Mouse (Mus musculus): ENCODE measurements at regions not wholly inside any gene's neighbourhood (a gene's known extent, or its start where the extent isn't known, plus 50 kb on each side); places are given as distances from the start of the nearest gene placed in this dataset.
A peak's percentile ranks its signal among the peaks of the same experiment; 100 is the strongest.

DNA sequence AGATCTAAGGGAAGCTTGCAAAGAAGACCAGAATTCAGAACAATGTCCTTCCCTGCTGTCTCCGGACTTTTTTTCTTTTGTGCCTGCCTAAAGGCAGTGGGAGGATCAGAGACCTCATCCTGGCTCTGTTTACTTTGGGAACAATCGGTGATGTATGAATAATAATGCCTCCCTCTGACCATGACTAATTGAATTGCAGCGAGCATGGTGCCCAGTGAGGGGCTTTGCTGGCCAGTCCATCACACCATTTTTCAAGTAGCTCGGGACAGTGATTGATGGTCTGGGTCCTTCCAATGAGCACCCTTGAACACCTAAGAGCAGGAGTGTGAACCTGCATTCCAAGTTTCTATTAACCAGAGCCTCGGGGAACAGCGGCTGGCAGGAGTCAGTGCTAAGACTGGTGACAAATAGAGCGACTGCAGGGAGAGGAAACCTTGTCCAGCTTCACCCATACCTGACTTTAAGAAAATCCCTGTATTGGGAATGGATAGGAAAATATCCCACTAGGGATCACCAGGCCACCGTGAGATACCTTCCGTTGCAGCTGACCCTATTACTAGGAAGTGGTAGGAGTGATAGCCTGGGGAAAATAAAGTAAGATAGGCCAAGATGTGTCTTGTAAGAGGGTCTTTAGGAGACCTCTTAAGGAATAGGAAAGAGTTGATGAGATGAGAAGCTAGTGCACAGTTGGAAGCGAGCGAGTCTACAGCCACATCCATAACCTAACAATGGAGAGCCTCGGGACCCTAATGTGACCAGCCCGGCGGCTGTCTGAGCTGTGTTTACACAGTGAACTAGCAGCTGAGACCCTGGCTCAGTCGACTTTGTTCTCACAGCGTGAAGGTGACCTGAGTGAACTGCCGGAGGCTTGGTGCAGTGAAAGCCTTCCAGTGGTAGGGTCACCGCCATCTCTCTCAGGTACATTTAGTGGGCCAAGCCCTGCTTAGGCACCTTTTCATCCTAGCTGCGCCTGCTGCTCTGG, 140.7 kb downstream of the Foxa2 start:
- no peaks in the 10 kb centered on the region for H3K9me3 ChIP-seq (replicated peaks)
- H3K4me1 ChIP-seq: no peaks in the 10 kb centered on the region
- ATAC-seq: 0 out of 2 replicates have a peak, but pooled peaks have one; percentile 30
- H3K36me3 ChIP-seq: no peaks in the 10 kb centered on the region
- 43% methylated on average over 19 of the region's 19 CpGs for WGBS (ENCODE audit: insufficient replicate concordance)
- H3K9ac ChIP-seq: no peak overlapping the region
- H3K4me3 ChIP-seq: no peak overlapping the region
- H3K27me3 ChIP-seq (replicated peaks): no peaks in the 10 kb centered on the region
- no peak overlapping the region for H3K27ac ChIP-seq
- no peak overlapping the region for H3K4me2 ChIP-seq

DNA sequence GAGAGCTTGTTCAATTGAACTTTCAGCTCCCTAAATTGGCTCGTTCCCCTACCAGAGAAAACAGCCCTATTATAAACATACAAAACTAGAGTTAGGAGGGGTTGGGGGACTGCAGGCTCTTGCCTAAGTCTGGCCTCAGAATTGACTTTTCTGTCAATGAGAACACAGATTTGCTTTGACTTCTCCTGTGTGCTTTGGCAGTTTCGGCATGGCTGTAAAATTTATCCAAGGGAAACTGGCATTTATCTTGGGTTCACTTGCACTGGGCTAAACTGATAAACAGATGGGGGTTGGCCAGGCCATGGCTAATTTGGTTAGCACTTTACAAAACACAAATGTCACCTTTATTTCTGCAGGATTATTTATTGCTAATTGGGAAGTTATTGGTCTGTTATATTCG, 141.7 kb downstream of the Foxa2 start:
- no peak for ATAC-seq

DNA sequence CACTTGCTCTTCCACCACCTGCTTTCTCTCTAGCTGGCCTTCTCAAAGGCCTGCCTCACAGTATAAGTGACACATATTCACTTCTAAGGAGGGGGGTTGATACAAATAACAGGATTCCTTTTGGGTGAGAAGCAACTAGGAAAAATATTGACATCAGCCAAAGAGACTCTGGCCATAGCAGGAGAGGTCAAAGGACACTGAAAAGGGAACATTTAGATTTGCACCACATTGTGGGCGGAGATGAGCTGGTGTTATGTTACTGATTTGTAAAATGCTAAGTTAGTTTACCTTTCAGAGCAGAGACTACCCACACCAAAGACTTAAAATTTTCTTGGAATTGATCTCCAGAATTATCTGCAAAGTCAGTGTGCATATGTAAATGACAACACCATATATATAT, 147.5 kb downstream of the Foxa2 start:
- Histone ChIP-seq H3K27me3 (replicated peaks) (no peaks in the 10 kb centered on the region), H3K27ac (no peak overlapping the region), H3K9ac (no peak overlapping the region), H3K36me3 (no peaks in the 10 kb centered on the region), H3K4me3 (no peak overlapping the region), H3K4me2 (no peak overlapping the region), H3K4me1 (no peaks in the 10 kb centered on the region), H3K9me3 (replicated peaks) (no peaks in the 10 kb centered on the region)
- no peak for ATAC-seq
- WGBS (ENCODE audit: insufficient replicate concordance): 42% methylated on average over 1 of the region's 1 CpGs

More for the DNA sequence above, 141.7 kb downstream of the Foxa2 start:
- no peaks in the 10 kb centered on the region for H3K36me3 ChIP-seq
- no peak overlapping the region for H3K9ac ChIP-seq
- WGBS (ENCODE audit: insufficient replicate concordance): 44% methylated on average over 3 of the region's 3 CpGs
- H3K4me1 ChIP-seq: no peaks in the 10 kb centered on the region
- no peaks in the 10 kb centered on the region for H3K9me3 ChIP-seq (replicated peaks)
- no peak overlapping the region for H3K27ac ChIP-seq
- H3K27me3 ChIP-seq (replicated peaks): no peaks in the 10 kb centered on the region
- H3K4me3 ChIP-seq: no peak overlapping the region
- H3K4me2 ChIP-seq: no peak overlapping the region

DNA sequence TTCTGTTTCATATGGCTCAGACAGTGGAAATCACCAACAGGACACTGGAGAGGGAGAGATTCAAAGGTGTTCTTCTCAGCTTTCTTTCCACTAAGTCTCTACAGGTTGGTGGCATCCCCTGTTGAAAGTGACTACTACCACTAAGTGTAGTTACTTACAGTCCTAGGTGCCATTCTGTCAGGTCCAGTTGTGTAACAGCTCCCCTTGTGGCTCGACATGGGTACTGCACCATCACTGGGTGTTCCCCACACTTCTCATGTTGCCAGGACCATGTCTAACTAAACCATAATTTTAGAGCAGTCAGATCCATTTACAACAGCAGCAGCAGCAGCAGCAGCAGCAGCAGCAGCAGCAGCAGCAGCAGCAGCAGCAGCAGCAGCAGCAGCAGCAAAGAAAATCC, 151.1 kb downstream of the Foxa2 start:
- Histone ChIP-seq H3K36me3 (no peaks in the 10 kb centered on the region), H3K4me3 (no peak overlapping the region), H3K9ac (no peak overlapping the region), H3K27me3 (replicated peaks) (no peaks in the 10 kb centered on the region), H3K4me1 (no peaks in the 10 kb centered on the region), H3K27ac (no peak overlapping the region), H3K9me3 (replicated peaks) (no peaks in the 10 kb centered on the region), H3K4me2 (no peak overlapping the region)
- ATAC-seq: peak; percentile 40; the same call in 1 of the 2 replicates
- 0% methylated on average over 1 of the region's 1 CpGs for WGBS (ENCODE audit: insufficient replicate concordance)

DNA sequence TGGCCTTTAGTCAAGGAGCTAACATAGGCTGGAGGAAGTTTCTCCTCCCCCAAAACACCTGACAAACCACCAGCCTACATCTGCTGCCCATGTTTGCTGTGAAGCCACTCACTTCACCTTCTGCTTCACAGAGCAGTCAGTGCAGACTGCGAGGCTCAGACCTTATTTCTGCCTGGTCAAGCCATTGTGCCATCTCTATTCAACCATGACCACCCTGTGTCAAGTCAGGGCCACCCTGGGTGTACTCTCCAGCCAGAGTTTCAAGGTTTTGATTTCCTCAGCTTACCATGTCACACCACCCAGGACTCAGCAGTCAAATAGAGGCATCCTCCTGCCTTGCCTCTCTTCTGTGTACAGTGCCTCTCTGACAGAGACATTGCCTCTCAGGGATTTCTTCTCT, 152.6 kb downstream of the Foxa2 start:
- WGBS (ENCODE audit: insufficient replicate concordance): 57% methylated on average over 1 of the region's 1 CpGs
- Histone ChIP-seq H3K4me2 (no peak overlapping the region), H3K27me3 (replicated peaks) (no peaks in the 10 kb centered on the region), H3K9ac (no peak overlapping the region), H3K9me3 (replicated peaks) (no peaks in the 10 kb centered on the region), H3K36me3 (no peaks in the 10 kb centered on the region), H3K4me3 (no peak overlapping the region), H3K27ac (no peak overlapping the region), H3K4me1 (no peaks in the 10 kb centered on the region)
- ATAC-seq: no peak

DNA sequence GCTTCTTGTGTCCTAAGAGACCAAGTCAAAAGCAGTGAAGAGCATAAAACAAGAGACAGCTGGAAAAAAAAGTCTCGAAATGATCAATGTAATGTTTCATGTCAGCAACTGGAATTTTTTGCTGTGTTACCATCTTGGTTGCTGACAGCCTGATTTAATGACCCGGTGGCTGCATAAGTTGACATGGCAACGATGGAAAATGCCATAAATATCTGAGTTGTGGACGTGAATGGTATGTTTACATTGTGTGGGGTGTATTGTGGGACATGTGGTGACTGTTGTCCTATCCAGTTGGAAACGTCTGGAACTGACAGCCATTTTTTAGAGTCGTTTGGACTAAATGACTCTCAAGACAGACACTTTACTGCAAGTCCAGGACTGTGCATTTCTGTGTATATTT, 160.6 kb downstream of the Foxa2 start:
- Histone ChIP-seq H3K27me3 (replicated peaks) (no peaks in the 10 kb centered on the region), H3K4me3 (no peak overlapping the region), H3K27ac (no peak overlapping the region), H3K9me3 (replicated peaks) (no peaks in the 10 kb centered on the region), H3K4me2 (no peak overlapping the region), H3K36me3 (no peaks in the 10 kb centered on the region), H3K9ac (no peak overlapping the region), H3K4me1 (no peaks in the 10 kb centered on the region)
- ATAC-seq: no peak
- WGBS (ENCODE audit: insufficient replicate concordance): 48% methylated on average over 6 of the region's 6 CpGs

DNA sequence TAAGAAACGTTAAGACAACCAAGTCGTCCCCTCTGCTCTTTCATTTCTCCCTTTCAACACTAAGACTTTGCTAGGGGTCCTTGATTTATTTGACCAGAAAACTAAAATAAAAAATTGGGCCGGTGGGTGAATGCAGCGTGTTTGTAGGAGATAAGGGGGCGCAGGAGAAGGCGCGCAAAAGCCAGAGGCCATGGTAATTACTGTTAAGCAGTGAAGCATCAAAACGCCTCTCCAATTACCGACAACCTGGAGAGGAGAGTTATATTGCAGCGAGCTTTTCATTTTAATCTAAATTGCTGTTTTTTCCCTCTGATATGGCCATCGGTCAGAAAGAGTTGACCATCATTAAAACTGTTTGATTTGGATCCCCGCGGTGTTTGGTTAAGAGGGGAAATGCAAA, 168.9 kb downstream of the Foxa2 start:
- Histone ChIP-seq H3K36me3 (no peaks in the 10 kb centered on the region), H3K27ac (no peak overlapping the region), H3K9me3 (replicated peaks) (no peaks in the 10 kb centered on the region), H3K27me3 (replicated peaks) (peaks cover 7% of the 10 kb centered on the region; the same call in 1 of the 2 replicates), H3K4me1 (no peaks in the 10 kb centered on the region), H3K4me3 (no peak overlapping the region), H3K4me2 (no peak overlapping the region), H3K9ac (no peak overlapping the region)
- no peak for ATAC-seq
- WGBS (ENCODE audit: insufficient replicate concordance): 30% methylated on average over 13 of the region's 13 CpGs

DNA sequence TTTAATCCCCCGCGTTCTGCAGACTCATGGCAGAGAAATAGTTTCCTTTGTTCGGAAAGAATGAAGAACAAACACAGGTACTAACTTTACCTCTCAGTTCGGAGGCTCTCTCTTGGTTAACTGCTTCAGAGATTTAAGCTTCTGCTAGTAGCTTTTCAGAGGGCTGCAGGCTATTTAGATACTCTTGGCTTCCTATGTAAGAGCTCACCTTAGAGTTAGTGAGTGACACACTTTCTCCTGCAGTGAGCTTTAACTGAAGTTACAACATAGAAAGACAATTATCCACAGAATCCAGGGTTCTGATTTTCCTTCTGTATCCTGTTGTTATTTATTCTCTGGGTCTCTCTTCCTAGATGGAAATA, 169.2 kb downstream of the Foxa2 start:
- Histone ChIP-seq H3K9me3 (replicated peaks) (no peaks in the 10 kb centered on the region), H3K4me3 (peak overlapping the region; percentile 33; the same call in 1 of the 2 replicates), H3K36me3 (no peaks in the 10 kb centered on the region), H3K27ac (no peak overlapping the region), H3K27me3 (replicated peaks) (peaks cover 7% of the 10 kb centered on the region; the same call in 1 of the 2 replicates), H3K4me1 (no peaks in the 10 kb centered on the region), H3K4me2 (peak overlapping the region; percentile 52), H3K9ac (no peak overlapping the region)
- 24% methylated on average over 4 of the region's 4 CpGs for WGBS (ENCODE audit: insufficient replicate concordance)
- no peak for ATAC-seq

DNA sequence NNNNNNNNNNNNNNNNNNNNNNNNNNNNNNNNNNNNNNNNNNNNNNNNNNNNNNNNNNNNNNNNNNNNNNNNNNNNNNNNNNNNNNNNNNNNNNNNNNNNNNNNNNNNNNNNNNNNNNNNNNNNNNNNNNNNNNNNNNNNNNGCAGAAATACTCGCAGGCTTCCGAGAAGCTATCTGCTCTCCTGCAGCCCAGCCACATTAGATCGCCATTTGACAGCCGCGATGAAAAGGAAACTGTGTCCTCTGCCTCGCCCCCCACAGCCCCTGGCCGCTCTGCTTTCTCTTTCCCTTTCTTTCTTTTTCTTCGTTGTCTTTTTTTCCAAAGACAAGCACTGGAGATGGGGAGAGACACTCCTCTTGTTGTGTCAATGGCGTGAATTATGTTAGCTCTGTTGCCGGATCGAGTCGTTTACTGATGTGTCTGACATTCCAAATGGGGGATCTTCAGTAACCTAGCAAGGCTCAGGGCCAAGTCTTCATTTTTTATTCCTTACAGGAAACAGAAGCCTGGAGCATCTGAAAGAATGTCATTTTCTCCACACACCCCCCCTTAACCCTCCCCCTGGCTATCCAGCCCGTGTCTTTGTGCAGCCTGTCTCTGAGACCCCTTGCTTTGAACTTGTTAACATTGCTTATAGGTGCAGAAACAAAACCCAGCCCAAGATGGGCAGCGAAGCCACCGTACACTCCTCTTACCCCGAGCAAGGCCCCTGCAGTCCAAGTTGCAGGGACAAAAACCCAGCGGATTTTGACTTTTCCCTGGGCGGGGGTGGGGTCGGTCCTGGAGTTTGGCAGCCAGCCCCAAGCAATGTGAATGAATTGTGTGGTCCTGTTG, 169.8 kb downstream of the Foxa2 start:
- H3K27ac ChIP-seq: no peak overlapping the region
- H3K4me1 ChIP-seq: no peaks in the 10 kb centered on the region
- H3K36me3 ChIP-seq: no peaks in the 10 kb centered on the region
- peak overlapping the region; percentile 33 for H3K4me3 ChIP-seq
- H3K4me2 ChIP-seq: peak overlapping the region; percentile 52
- no peaks in the 10 kb centered on the region for H3K9me3 ChIP-seq (replicated peaks)
- 18% methylated on average over 19 of the region's 19 CpGs for WGBS (ENCODE audit: insufficient replicate concordance)
- peaks cover 7% of the 10 kb centered on the region; the same call in 1 of the 2 replicates for H3K27me3 ChIP-seq (replicated peaks)
- H3K9ac ChIP-seq: no peak overlapping the region
- no peak for ATAC-seq

DNA sequence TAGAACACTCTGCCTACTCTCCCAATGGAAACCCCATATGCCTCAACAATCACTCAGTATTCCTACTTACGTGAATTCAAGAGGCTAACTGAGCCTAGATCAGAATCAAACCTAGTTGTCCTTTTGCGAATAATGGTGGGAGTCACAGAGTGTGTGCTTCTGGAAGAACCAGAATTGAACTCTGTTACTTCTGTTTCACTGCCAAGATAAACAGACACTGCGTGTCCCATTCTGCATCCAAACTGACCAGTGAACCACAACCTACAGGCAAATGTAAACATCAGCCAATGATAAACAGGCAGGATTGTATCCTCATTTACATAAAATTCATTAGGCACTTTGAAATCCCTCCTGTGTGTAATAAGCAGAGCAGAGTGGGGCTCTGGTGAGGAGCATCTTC, 173.8 kb downstream of the Foxa2 start:
- ATAC-seq: no peak

DNA sequence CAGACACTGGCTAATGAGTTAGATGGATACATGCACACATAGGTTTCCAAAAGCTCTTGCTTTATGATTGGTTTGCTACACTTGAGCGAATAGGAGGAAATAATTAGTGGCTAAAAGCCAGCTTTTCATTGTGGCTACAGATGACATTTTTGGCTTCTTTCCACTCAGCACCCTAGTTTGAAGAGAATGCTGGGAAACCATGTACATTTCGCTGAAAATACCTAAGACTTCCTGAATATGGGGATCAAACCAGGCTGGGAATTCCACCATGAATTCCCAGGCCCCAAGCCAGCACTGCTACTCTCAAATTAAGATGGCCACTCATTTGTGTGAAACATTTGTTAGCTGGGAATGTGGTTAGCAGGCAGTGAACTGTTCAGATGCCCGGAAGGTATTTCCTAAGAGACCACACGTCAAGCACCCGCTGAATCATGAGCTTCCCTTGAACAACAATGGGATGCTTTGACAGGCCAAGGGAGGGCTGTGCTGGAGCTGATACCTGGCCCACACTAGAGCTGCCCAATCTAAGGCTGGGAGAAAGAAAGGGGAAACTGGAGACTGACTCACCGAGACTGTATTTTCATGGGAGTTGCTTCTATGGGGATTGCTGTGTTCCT, 195.5 kb downstream of the Foxa2 start:
- no peak overlapping the region for H3K9ac ChIP-seq
- no peak for ATAC-seq
- 61% methylated on average over 6 of the region's 6 CpGs for WGBS (ENCODE audit: insufficient replicate concordance)

More for the DNA sequence above, 173.8 kb downstream of the Foxa2 start:
- H3K9me3 ChIP-seq (replicated peaks): no peaks in the 10 kb centered on the region
- peaks cover 4% of the 10 kb centered on the region; the same call in 1 of the 2 replicates for H3K27me3 ChIP-seq (replicated peaks)
- no peak overlapping the region for H3K27ac ChIP-seq
- 69% methylated on average over 3 of the region's 3 CpGs for WGBS (ENCODE audit: insufficient replicate concordance)
- H3K4me1 ChIP-seq: no peaks in the 10 kb centered on the region
- H3K4me2 ChIP-seq: no peak overlapping the region
- H3K9ac ChIP-seq: no peak overlapping the region
- H3K36me3 ChIP-seq: no peaks in the 10 kb centered on the region
- no peak overlapping the region for H3K4me3 ChIP-seq

More for the DNA sequence above, 195.5 kb downstream of the Foxa2 start:
- no peak overlapping the region for H3K4me2 ChIP-seq
- H3K36me3 ChIP-seq: no peaks in the 10 kb centered on the region
- no peaks in the 10 kb centered on the region for H3K4me1 ChIP-seq
- H3K27me3 ChIP-seq (replicated peaks): no peaks in the 10 kb centered on the region
- no peak overlapping the region for H3K27ac ChIP-seq
- H3K4me3 ChIP-seq: no peak overlapping the region
- H3K9me3 ChIP-seq (replicated peaks): no peaks in the 10 kb centered on the region
